Mouse (Mus musculus) kidney, embryonic 16.5 days (tissue): ENCODE data around the gene Ago3. TPM values are rescaled to one million over a fixed set of nuclear protein-coding genes. Genes with fewer than 3 reads are reported as not detected.
A peak's percentile ranks its signal among the peaks of the same experiment; 100 is the strongest.

ENCODE experiments used
- ATAC-seq: fragments of 200-750 bp; cut with Nextera tagmentation; 2 replicates; pipeline ENCODE4 v1.8.0; 2017; ENCODE audit warnings: moderate TSS enrichment; ENCODE audit not compliant: low FRiP score, low TSS enrichment
- H3K27ac ChIP-seq: fragments of 300-500 bp; sonication (generic); 2 replicates; pipeline ENCODE4 v1.5.1; 2014; ENCODE audit warnings: low read length
- H3K27me3 ChIP-seq: fragments of 300-500 bp; sonication (generic); 2 replicates; pipeline ENCODE4 v1.6.1; 2014; ENCODE audit warnings: low read length, control low read depth, mixed read lengths; ENCODE audit not compliant: insufficient read depth
- H3K36me3 ChIP-seq: fragments of 300-500 bp; sonication (generic); 2 replicates; pipeline ENCODE4 v1.6.1; 2014; ENCODE audit warnings: low read length, control low read depth, mixed read lengths; ENCODE audit not compliant: insufficient read depth
- H3K4me1 ChIP-seq: fragments of 300-500 bp; sonication (generic); 2 replicates; pipeline ENCODE4 v1.6.1; 2014; ENCODE audit warnings: low read length, control low read depth, mixed read lengths; ENCODE audit not compliant: insufficient read depth
- H3K4me2 ChIP-seq: fragments of 300-500 bp; sonication (generic); replicated peaks from 2 replicates; pipeline ENCODE4 v1.6.1; 2014; ENCODE audit warnings: low read depth, low read length
- H3K4me3 ChIP-seq: fragments of 300-500 bp; sonication (generic); 2 replicates; pipeline ENCODE4 v1.5.1; 2014; ENCODE audit warnings: mild to moderate bottlenecking, low read length
- H3K9ac ChIP-seq: fragments of 300-500 bp; sonication (generic); replicated peaks from 2 replicates; pipeline ENCODE4 v1.6.1; 2014; ENCODE audit warnings: low read length
- H3K9me3 ChIP-seq: fragments of 300-500 bp; sonication (generic); 2 replicates; pipeline ENCODE4 v1.6.1; 2016; ENCODE audit warnings: low read length, control low read depth
- WGBS: fragments of 180-500 bp; shearing (Covaris S2); extraction: QIAGEN DNeasy Blood & Tissue Kit; methylation state at CpG from one replicate; pipeline ENCODE4 v1.1.7; 2014; 5-methylcytosine and 5-hydroxymethylcytosine counted together
- polyA plus RNA-seq: library from polyadenylated mRNA; unstranded; fragments of >200 nt; fragmentation: Nextera tagmentation; extraction: Ambion mirVana; gene quantifications from 2 replicates; pipeline ENCODE4 v1.2.1, GENCODE M21; 2015

The Ago3 gene
- polyA plus RNA-seq, 1 experiment from 2014 or later: 13.6 TPM

- H3K9me3 ChIP-seq: no peaks in the 10 kb centered on the region
- no peak overlapping the region for H3K4me2 ChIP-seq
- no peak overlapping the region for H3K27ac ChIP-seq
- H3K4me1 ChIP-seq: no peaks in the 10 kb centered on the region
- H3K27me3 ChIP-seq: no peaks in the 10 kb centered on the region
- ATAC-seq: no peak
- H3K4me3 ChIP-seq: no peak overlapping the region
- H3K9ac ChIP-seq: no peak overlapping the region
- 68% methylated on average over 1 of the region's 1 CpGs for WGBS
- H3K36me3 ChIP-seq: 0 out of 2 replicates have a peak, but pooled peaks cover 4% of the 10 kb centered on the region
Observed at GRCm38 (mm10) chr4:126331751-126332150, 97.6 kb downstream of the Ago3 start.

- Histone ChIP-seq H3K4me3 (no peak overlapping the region), H3K9ac (no peak overlapping the region), H3K9me3 (no peaks in the 10 kb centered on the region), H3K27ac (no peak overlapping the region), H3K27me3 (no peaks in the 10 kb centered on the region), H3K4me2 (no peak overlapping the region), H3K4me1 (peaks cover 4% of the 10 kb centered on the region), H3K36me3 (0 out of 2 replicates have a peak, but pooled peaks cover 4% of the 10 kb centered on the region)
- ATAC-seq: no peak
- WGBS: 95% methylated on average over 4 of the region's 4 CpGs
Observed at GRCm38 (mm10) chr4:126330295-126330694, 99.1 kb downstream of the Ago3 start.

DNA sequence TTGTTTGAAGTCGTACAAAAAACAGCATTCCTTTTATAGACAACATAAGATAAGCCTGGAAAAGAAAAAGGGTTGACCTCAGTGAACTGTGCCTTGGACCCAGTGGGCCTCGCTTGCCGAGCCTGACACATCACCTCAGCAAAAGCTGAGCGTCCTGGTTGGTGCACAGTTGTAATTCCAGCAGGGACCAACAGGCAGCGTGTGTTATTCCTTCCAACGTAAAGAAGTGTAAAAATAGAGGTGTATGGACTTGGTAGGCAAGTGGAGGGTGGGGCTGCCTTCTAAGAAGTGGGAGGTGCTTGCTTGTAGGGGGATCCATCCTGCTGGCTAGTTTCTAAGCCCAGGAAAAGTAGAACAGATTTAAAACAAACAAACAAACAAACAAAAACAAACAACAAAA, 103.3 kb downstream of the Ago3 start:
- WGBS: 19% methylated on average over 6 of the region's 6 CpGs
- Histone ChIP-seq H3K27ac (no peak overlapping the region), H3K4me3 (no peak overlapping the region), H3K9ac (no peak overlapping the region), H3K4me2 (no peak overlapping the region), H3K9me3 (no peaks in the 10 kb centered on the region), H3K36me3 (no peaks in the 10 kb centered on the region), H3K4me1 (peaks cover 8% of the 10 kb centered on the region), H3K27me3 (peaks cover 7% of the 10 kb centered on the region; the same call in 1 of the 2 replicates)
- no peak for ATAC-seq

DNA sequence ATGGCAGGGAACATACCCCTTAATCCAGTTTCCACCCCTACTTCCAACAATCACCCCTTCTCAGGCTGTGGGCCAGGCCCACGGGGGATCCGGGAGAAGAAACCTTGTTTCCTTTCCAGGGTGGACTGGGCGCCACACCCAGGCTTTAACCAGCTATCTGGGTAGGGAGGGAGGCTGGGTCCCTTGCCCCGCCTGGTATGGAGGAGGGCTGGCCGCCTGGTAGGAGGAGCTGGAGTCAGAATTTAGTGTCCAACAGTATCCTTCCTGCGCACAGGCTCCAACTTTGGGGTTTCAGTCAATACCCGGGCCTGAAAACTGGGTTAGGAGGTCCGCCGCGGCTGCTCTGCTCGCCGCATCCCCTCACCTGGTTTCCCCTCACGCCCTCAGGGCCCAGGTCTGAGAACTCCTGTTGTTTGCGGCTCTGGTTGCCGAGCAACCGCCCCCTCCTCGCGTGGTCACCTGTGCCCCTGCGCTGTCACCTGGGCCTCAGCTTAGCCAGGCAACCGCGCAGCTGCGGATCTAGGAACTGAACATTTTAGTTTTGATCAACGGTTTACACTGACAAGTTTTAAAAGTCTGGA, 104.0 kb downstream of the Ago3 start, which contains the start of gene Tekt2:
TSS of gene Tekt2 (minus strand) at position 408 of the 581 bp plus-strand sequence.
- no peaks in the 10 kb centered on the region for H3K9me3 ChIP-seq
- H3K4me2 ChIP-seq: peak within 1 kb of the TSS; percentile 50
- peaks cover 7% of the 10 kb centered on the region; the same call in 1 of the 2 replicates for H3K27me3 ChIP-seq
- H3K9ac ChIP-seq: peak within 1 kb of the TSS; percentile 50
- no peak within 1 kb of the TSS for H3K27ac ChIP-seq
- no peaks in the 10 kb centered on the region for H3K36me3 ChIP-seq
- peak; percentile 31; the same call in 1 of the 2 replicates for ATAC-seq
- 8% methylated on average over 23 of the region's 23 CpGs for WGBS
- peaks cover 13% of the 10 kb centered on the region for H3K4me1 ChIP-seq
- peak within 1 kb of the TSS; percentile 31 for H3K4me3 ChIP-seq

DNA sequence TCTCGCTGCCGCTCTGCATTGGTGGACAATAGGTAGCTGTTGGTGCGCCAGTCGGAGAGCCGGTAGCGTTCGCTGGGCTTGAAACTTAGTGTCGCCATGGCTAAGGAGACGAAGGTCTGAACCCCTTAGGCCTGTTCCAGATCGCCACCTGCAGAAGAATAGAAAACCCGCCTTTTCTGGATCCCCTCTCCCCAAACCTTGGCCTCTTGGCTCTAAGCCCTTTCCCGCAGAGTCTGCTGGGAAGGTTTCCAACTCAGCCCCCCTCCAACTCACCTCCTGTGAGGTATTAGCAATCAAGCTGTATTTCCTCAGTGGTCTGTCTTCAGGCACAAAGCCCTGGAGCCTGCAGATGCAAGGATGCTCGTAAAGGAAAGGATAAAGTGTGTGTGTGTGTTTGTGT, 104.5 kb downstream of the Ago3 start:
- Histone ChIP-seq H3K27ac (no peak overlapping the region), H3K27me3 (peaks cover 7% of the 10 kb centered on the region; the same call in 1 of the 2 replicates), H3K4me3 (no peak overlapping the region), H3K9ac (peak overlapping the region; percentile 50; the same call in 1 of the 2 replicates), H3K4me2 (peak overlapping the region; percentile 50), H3K4me1 (peaks cover 16% of the 10 kb centered on the region), H3K9me3 (no peaks in the 10 kb centered on the region), H3K36me3 (no peaks in the 10 kb centered on the region)
- ATAC-seq: no peak
- whole genome bisulfite sequencing: 28% methylated on average over 13 of the region's 13 CpGs

- no peak overlapping the region for H3K27ac ChIP-seq
- H3K9me3 ChIP-seq: no peaks in the 10 kb centered on the region
- H3K9ac ChIP-seq: no peak overlapping the region
- H3K4me2 ChIP-seq: no peak overlapping the region
- peaks cover 16% of the 10 kb centered on the region for H3K4me1 ChIP-seq
- H3K4me3 ChIP-seq: no peak overlapping the region
- WGBS: 94% methylated on average over 13 of the region's 13 CpGs
- ATAC-seq: 0 out of 2 replicates have a peak, but pooled peaks have one; percentile 0
- peaks cover 7% of the 10 kb centered on the region; the same call in 1 of the 2 replicates for H3K27me3 ChIP-seq
- peaks cover 11% of the 10 kb centered on the region for H3K36me3 ChIP-seq
Observed at GRCm38 (mm10) chr4:126322646-126323045, 106.7 kb downstream of the Ago3 start.

- Histone ChIP-seq H3K27ac (no peak overlapping the region), H3K9ac (peak overlapping the region; percentile 4; the same call in 1 of the 2 replicates)
- 52% methylated on average over 28 of the region's 28 CpGs for WGBS
Observed at GRCm38 (mm10) chr4:126321854-126322511, 107.4 kb downstream of the Ago3 start.

GRCm38 (mm10) chr4:126321111-126321853, 108.1 kb downstream of the Ago3 start, which contains the start of gene Adprhl2:
Adprhl2 (minus strand) TSS chr4:126321703.
- H3K9ac ChIP-seq: peak within 1 kb of the TSS; percentile 84
- H3K9me3 ChIP-seq: no peaks in the 10 kb centered on the region
- ATAC-seq: peak; percentile 86
- peak within 1 kb of the TSS; percentile 90 for H3K4me2 ChIP-seq
- peaks cover 16% of the 10 kb centered on the region for H3K4me1 ChIP-seq
- H3K4me3 ChIP-seq: peak within 1 kb of the TSS; percentile 76
- WGBS: under 1% methylated on average over 80 of the region's 80 CpGs
- peaks cover 24% of the 10 kb centered on the region for H3K36me3 ChIP-seq
- peak within 1 kb of the TSS; percentile 71 for H3K27ac ChIP-seq
- H3K27me3 ChIP-seq: peaks cover 7% of the 10 kb centered on the region; the same call in 1 of the 2 replicates

More at GRCm38 (mm10) chr4:126321854-126322511, 107.4 kb downstream of the Ago3 start:
- peaks cover 16% of the 10 kb centered on the region for H3K4me1 ChIP-seq
- H3K4me2 ChIP-seq: peak overlapping the region; percentile 90
- peak; percentile 37 for ATAC-seq
- no peaks in the 10 kb centered on the region for H3K9me3 ChIP-seq
- peaks cover 17% of the 10 kb centered on the region for H3K36me3 ChIP-seq
- peaks cover 7% of the 10 kb centered on the region; the same call in 1 of the 2 replicates for H3K27me3 ChIP-seq
- H3K4me3 ChIP-seq: peak overlapping the region; percentile 76

GRCm38 (mm10) chr4:126319806-126320205, 109.5 kb downstream of the Ago3 start:
- H3K27ac ChIP-seq: no peak overlapping the region
- peaks cover 7% of the 10 kb centered on the region; the same call in 1 of the 2 replicates for H3K27me3 ChIP-seq
- no peak overlapping the region for H3K4me2 ChIP-seq
- no peak overlapping the region for H3K4me3 ChIP-seq
- H3K9me3 ChIP-seq: no peaks in the 10 kb centered on the region
- peaks cover 33% of the 10 kb centered on the region for H3K36me3 ChIP-seq
- WGBS: 80% methylated on average over 6 of the region's 6 CpGs
- peaks cover 16% of the 10 kb centered on the region for H3K4me1 ChIP-seq
- ATAC-seq: no peak
- no peak overlapping the region for H3K9ac ChIP-seq
